Mouse (Mus musculus): ENCODE data around the gene Sema7a. TPM values are rescaled to one million over a fixed set of nuclear protein-coding genes. Genes with fewer than 3 reads are reported as not detected.

The Sema7a gene
- polyA plus RNA-seq, 1 experiment, result 26.1 TPM

GRCm38 (mm10) chr9:57904250-57904644 lies 35.7 kb upstream of the Sema7a start:
- Histone ChIP-seq H3K27ac (ENCODE audit: insufficient read depth, low read length) (no peak overlapping the region), H3K36me3 (ENCODE audit: control insufficient read depth, insufficient read depth, low read length) (no peaks in the 10 kb centered on the region), H3K4me1 (ENCODE audit: control insufficient read depth, insufficient read depth, insufficient read length) (no peaks in the 10 kb centered on the region; the same call in 1 of the 2 replicates), H3K27me3 (ENCODE audit: control insufficient read depth, insufficient read depth, low read length) (no peaks in the 10 kb centered on the region), H3K4me3 (ENCODE audit: extremely low read depth, insufficient read depth, insufficient read length) (no peak overlapping the region)
- 93% methylated on average over 5 of the region's 5 CpGs for WGBS
- no peak for TF ChIP-seq POLR2A (IDR thresholded peaks at IDR 0.05; ENCODE audit: low read depth, low read length)
- no peak for TF ChIP-seq CTCF (IDR thresholded peaks at IDR 0.05; ENCODE audit: extremely low read depth, insufficient read depth, insufficient read length, insufficient replicate concordance)
- no peak for DNase-seq (ENCODE audit: low read depth in 1 of 2, low spot score in 2 of 2)

GRCm38 (mm10) chr9:57907206-57907605 lies 32.7 kb upstream of the Sema7a start:
- Histone ChIP-seq H3K27ac (ENCODE audit: insufficient read depth, low read length) (peak overlapping the region; percentile 55; the same call in 1 of the 2 replicates), H3K36me3 (ENCODE audit: control insufficient read depth, insufficient read depth, low read length) (no peaks in the 10 kb centered on the region), H3K4me3 (ENCODE audit: extremely low read depth, insufficient read depth, insufficient read length) (no peak overlapping the region), H3K4me1 (ENCODE audit: control insufficient read depth, insufficient read depth, insufficient read length) (peaks cover 5% of the 10 kb centered on the region), H3K27me3 (ENCODE audit: control insufficient read depth, insufficient read depth, low read length) (no peaks in the 10 kb centered on the region)
- 18% methylated on average over 6 of the region's 6 CpGs for WGBS
- peak in 1 of 2 experiments; percentile 27 for DNase-seq (ENCODE audit: low read depth in 1 of 2, low spot score in 2 of 2)
- TF ChIP-seq CTCF (IDR thresholded peaks at IDR 0.05; ENCODE audit: extremely low read depth, insufficient read depth, insufficient read length, insufficient replicate concordance), result no peak
- no peak for TF ChIP-seq POLR2A (IDR thresholded peaks at IDR 0.05; ENCODE audit: low read depth, low read length)

GRCm38 (mm10) chr9:57910254-57911160 lies 29.4 kb upstream of the Sema7a start, which contains the start of gene Ubl7:
TSS of gene Ubl7 (plus strand) at chr9:57910979.
- peak; percentile 83 to 91 for DNase-seq (ENCODE audit: low read depth in 1 of 2, low spot score in 2 of 2)
- WGBS, result 2% methylated on average over 47 of the region's 47 CpGs
- H3K27ac ChIP-seq (ENCODE audit: insufficient read depth, low read length), result peak within 1 kb of the TSS; percentile 85
- H3K27me3 ChIP-seq (ENCODE audit: control insufficient read depth, insufficient read depth, low read length), result no peaks in the 10 kb centered on the region
- TF ChIP-seq POLR2A (IDR thresholded peaks at IDR 0.05; ENCODE audit: low read depth, low read length), result peak; percentile 77
- no peak for TF ChIP-seq CTCF (IDR thresholded peaks at IDR 0.05; ENCODE audit: extremely low read depth, insufficient read depth, insufficient read length, insufficient replicate concordance)
- peak within 1 kb of the TSS; percentile 76 for H3K4me3 ChIP-seq (ENCODE audit: extremely low read depth, insufficient read depth, insufficient read length)
- H3K4me1 ChIP-seq (ENCODE audit: control insufficient read depth, insufficient read depth, insufficient read length), result peaks cover 5% of the 10 kb centered on the region
- H3K36me3 ChIP-seq (ENCODE audit: control insufficient read depth, insufficient read depth, low read length), result peaks cover 8% of the 10 kb centered on the region

- Histone ChIP-seq H3K36me3 (ENCODE audit: control insufficient read depth, insufficient read depth, low read length) (peaks cover 16% of the 10 kb centered on the region), H3K4me1 (ENCODE audit: control insufficient read depth, insufficient read depth, insufficient read length) (peaks cover 5% of the 10 kb centered on the region), H3K4me3 (ENCODE audit: extremely low read depth, insufficient read depth, insufficient read length) (no peak overlapping the region), H3K27ac (ENCODE audit: insufficient read depth, low read length) (no peak overlapping the region), H3K27me3 (ENCODE audit: control insufficient read depth, insufficient read depth, low read length) (no peaks in the 10 kb centered on the region)
- TF ChIP-seq POLR2A (IDR thresholded peaks at IDR 0.05; ENCODE audit: low read depth, low read length) (no peak), CTCF (IDR thresholded peaks at IDR 0.05; ENCODE audit: extremely low read depth, insufficient read depth, insufficient read length, insufficient replicate concordance) (no peak)
- DNase-seq (ENCODE audit: low read depth in 1 of 2, low spot score in 2 of 2), result no peak
- 95% methylated on average over 5 of the region's 5 CpGs for WGBS
Measured at GRCm38 (mm10) chr9:57912571-57912970, 27.3 kb upstream of the Sema7a start.

GRCm38 (mm10) chr9:57921491-57922060 lies 18.3 kb upstream of the Sema7a start:
- no peaks in the 10 kb centered on the region for H3K4me1 ChIP-seq (ENCODE audit: control insufficient read depth, insufficient read depth, insufficient read length)
- H3K36me3 ChIP-seq (ENCODE audit: control insufficient read depth, insufficient read depth, low read length), result peaks cover 62% of the 10 kb centered on the region
- TF ChIP-seq CTCF (IDR thresholded peaks at IDR 0.05; ENCODE audit: extremely low read depth, insufficient read depth, insufficient read length, insufficient replicate concordance) (no peak), POLR2A (IDR thresholded peaks at IDR 0.05; ENCODE audit: low read depth, low read length) (no peak)
- H3K27me3 ChIP-seq (ENCODE audit: control insufficient read depth, insufficient read depth, low read length), result no peaks in the 10 kb centered on the region
- WGBS, result 93% methylated on average over 9 of the region's 9 CpGs
- DNase-seq (ENCODE audit: low read depth in 1 of 2, low spot score in 2 of 2), result no peak
- no peak overlapping the region for H3K27ac ChIP-seq (ENCODE audit: insufficient read depth, low read length)
- H3K4me3 ChIP-seq (ENCODE audit: extremely low read depth, insufficient read depth, insufficient read length), result no peak overlapping the region

GRCm38 (mm10) chr9:57922381-57922780 lies 17.5 kb upstream of the Sema7a start:
- Histone ChIP-seq H3K27me3 (ENCODE audit: control insufficient read depth, insufficient read depth, low read length) (no peaks in the 10 kb centered on the region), H3K4me1 (ENCODE audit: control insufficient read depth, insufficient read depth, insufficient read length) (peaks cover 1% of the 10 kb centered on the region; the same call in 1 of the 2 replicates), H3K36me3 (ENCODE audit: control insufficient read depth, insufficient read depth, low read length) (peaks cover 62% of the 10 kb centered on the region), H3K27ac (ENCODE audit: insufficient read depth, low read length) (no peak overlapping the region), H3K4me3 (ENCODE audit: extremely low read depth, insufficient read depth, insufficient read length) (no peak overlapping the region)
- no peak for TF ChIP-seq POLR2A (IDR thresholded peaks at IDR 0.05; ENCODE audit: low read depth, low read length)
- TF ChIP-seq CTCF (IDR thresholded peaks at IDR 0.05; ENCODE audit: extremely low read depth, insufficient read depth, insufficient read length, insufficient replicate concordance), result no peak
- 100% methylated on average over 5 of the region's 5 CpGs for whole genome bisulfite sequencing
- DNase-seq (ENCODE audit: low read depth in 1 of 2, low spot score in 2 of 2), result no peak
